Mouse (Mus musculus) adrenal gland, adult 2 months (tissue): ENCODE data around the gene Adamts9. TPM values are rescaled to one million over a fixed set of nuclear protein-coding genes. Genes with fewer than 3 reads are reported as not detected.
A peak's percentile ranks its signal among the peaks of the same experiment; 100 is the strongest.

Experiments
- DNase-seq: peaks from one replicate; pipeline ENCODE4 v3.0.0; 2021
- polyA plus RNA-seq: library from polyadenylated mRNA; depleted of rRNA; stranded (reverse); fragments of >200 nt; gene quantifications from 2 replicates; pipeline ENCODE4 v1.2.3, GENCODE M21; 2012
- total RNA-seq, 2 experiments: library from RNA; stranded (reverse); gene quantifications; 2 replicates each; pipeline ENCODE4 v1.2.3; 2021

Adamts9 gene
- total and polyA plus RNA-seq, 3 experiments: 7.1 to 30.9 (median 11.0) TPM

DNA sequence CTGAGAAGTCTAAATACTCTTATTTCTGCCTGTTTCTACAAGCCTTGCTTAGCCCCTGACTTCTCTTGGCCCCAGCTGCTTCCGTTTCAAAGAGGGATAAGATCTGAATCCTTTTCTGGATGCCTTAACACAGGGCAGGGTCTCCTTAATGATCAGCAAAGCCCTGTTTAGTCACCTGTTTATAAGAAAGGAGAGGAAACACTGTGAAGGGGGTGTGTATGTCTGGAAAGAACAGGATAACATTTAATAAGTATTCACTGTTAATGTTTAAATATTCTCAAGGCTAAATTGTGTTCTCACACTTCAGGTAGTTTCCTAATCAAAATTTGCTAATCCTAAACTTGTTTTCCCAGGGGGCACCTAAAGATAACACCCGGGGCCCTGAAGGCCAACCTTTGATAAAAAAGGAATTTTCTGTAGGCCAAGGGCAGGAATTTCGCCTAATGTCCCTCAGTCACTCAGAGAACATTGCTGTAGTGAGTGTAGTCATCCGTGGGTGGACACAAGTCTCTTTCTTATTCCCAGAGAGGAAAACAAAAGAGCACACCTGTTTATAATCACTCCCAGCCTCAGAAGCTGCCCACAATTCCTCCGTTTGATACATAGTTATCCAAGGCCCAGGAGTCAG is 82.9 kb downstream of the Adamts9 start:
- no peak for DNase-seq

DNA sequence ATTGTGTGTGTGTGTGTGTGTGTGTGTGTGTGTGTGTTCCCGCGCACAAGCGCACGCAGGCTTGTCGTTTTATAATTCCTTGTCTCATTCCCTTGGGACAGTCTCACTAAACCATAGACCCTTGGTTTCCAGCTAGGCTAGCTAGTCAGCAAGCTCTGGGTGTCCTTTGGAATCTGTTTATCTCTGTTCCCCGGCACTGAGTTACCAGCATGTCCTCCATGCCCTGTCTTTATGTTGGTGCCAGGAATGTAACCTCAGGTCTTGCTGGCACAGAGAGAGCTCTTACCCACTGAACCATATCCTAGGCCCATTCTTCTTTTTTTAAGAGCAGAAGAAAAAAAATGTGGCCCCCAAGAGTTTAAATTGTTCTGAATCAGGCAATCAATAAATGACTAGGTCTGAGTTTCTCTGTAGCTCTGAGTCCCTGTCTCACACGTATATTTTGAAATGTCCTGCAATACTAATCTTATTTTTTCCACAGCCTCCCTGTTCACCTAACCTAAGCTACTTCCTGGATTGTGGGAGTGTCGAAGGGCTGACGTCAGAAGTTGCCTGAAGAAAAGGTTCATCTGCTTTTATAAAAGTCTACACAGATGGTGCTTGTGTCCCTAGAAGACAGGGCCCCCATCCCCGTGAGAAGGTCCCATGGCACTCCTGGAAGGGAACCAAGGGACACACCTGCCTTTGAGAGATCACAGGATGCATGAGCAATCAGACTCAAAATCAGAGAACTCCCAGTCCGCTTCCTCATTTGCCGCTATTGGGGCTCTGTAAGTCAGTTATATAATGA is 84.4 kb downstream of the Adamts9 start:
- no peak for DNase-seq

DNA sequence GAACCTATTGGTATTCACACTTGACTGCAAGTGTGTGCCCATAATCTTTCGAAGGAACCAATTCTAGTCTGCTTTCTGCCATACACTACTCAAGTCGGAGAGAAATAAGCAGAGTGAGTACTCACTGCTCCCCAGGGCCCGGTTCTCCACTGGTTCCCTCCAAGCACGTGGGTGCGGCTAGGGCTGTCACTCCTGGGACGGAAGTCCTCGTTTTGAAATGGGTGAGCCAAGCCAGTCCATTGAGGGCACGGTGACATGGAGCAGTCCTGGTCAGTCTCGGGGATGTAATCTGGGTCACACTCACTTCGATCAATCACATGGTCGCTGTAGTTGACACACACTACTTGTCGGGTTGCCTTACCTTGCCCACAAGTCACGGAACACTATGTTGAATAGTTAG is 85.5 kb downstream of the Adamts9 start:
- DNase-seq: no peak

DNA sequence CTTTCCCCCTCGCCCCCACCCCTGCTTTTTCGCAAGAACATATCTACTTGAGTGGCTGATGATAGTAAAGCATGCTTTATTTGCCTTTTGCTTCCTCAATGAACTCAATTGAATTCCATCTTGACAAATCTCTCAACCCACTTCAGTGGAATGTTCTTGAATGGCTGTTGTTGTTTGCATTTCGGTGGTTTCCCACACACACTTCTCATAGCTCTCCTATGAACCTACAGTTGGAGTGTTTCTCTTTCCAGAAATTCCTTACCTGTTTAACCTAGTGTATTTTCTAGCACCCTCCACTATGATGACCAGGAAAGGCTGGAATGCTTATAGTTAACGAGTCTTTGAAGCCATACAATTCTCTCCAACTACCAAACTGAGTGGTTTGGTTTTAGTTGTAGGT is 88.4 kb downstream of the Adamts9 start:
- DNase-seq: no peak

DNA sequence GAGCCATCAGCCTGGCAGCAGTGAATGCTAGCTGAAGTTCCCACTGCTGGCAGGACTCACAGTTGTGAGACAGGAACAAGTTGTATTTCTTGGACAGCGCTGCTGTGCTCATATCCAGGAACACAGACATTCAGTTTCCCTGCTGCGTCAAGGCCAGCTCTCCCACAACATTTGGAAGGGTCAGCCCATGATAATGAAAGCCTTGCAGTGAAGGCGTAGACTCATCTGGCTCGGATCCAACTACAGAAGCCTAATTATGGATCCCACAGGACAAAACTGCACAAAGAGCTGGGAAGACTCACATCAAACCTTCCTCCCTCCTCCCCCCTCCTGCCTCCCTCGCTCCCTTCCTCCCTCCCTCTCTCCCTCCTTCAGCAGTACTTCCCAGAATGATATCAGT is 93.0 kb downstream of the Adamts9 start:
- peak; percentile 76 for DNase-seq

DNA sequence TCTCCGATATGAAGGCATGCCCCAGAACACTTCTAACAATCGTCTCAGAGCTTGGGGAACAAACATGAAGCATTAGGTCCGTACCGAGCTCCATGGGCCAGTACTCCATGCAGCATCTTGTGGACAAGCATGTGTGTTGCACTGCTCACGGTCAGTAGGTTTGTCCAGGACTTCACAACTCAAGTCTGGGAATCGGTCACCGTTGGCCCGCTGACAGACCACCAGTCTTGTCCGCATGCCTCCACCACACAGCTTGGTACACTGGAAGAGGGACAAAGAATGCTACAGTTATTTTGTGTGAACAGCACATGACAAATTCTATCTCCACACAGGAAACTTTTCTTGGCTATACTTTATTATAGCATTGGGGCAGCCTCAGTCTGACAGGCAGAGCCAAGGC is 94.1 kb downstream of the Adamts9 start:
- DNase-seq: no peak

DNA sequence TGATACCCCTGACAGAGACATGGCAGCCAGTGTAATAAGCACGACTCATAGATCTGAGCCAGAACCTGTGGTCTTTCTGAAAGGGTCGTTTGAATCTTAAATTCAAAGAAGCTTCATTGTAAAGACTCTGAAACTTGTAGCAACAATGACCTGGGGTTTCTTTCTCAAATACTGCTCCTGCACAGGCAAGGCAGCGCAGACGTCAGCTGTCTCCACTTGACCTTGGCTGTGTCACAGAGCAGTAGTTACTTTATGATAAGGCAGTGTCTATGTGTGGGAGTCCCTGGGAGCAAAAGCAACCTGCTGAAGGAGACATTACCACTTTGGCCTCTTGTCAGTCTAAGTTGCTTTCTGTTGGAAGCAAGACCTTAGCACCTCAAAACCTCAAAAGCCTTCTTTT is 96.7 kb downstream of the Adamts9 start:
- DNase-seq: peak; percentile 68

DNA sequence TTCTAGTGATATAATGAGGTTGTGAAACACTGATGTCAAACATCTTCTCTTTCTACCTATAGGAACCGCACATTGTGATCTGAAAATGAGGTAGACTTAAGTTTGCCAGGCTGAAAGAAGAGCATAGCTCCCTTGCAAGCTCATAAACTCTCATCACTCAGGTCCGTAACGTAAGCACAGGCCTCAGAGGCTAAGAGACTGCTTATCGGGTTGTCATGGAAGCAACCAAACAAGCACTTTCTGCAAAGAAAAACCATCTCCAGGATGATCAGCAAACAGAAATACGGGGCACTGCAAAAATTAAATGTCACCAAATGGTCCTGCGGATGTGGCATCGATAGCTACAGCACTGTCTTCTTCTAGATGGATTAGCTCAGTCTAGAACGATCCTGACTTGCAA is 97.4 kb downstream of the Adamts9 start:
- DNase-seq: no peak

DNA sequence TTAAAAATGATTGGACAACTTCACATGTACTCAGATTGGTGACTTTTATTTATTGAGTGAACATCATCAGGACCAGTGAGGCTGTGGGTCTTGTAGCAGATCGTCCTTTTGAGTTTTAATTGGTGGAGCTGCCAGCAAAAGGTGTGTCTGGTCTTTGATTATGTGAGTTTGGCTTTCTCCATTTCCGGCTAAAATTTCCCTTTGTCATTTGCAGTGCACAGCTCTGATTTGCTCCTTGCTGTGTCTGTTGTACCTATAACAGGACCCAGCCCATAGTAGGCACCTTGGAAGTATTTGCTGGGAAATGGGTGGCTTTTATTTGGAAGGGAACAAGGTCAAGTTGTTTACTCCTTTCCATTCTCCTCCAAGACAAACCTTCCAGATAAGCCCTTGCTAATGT is 99.8 kb downstream of the Adamts9 start:
- DNase-seq: no peak

DNA sequence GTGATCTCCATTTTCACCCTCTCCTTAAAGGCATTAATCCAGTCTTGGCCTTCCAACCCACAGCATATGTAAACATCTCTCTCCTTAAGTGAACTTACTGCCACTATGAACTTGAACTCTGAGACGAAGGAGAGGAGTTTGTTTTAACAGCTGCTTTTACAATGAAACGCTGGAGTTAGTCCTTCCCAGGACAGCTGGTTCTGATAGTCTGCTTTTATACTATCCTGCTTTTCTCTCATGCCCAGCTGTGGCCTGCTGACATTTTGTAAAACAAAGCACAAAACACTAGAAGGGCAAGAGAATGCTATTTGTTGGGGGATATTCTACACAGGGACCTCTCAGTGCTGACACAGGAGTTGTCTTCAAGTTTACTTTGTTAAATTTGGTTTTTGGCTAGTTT is 101.3 kb downstream of the Adamts9 start:
- no peak for DNase-seq

DNA sequence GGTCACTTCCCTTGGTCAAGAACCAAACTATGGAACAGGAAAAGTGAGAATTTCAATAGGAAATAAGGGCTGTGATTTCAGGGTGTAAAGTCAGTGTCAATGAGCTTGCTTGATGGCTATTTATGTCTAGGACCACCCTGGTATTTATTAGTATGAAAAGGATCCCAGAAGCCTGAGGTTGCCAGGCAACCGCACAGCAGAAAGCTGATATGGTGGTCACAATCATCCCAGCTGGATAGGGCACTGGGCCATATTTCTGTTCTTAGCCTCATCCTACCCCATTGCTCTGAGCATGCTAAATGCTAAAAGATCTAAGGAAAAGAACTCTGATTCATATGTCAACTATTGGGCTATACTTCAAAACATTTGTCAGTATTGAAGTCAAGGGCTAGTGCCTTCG is 112.2 kb downstream of the Adamts9 start:
- no peak for DNase-seq

DNA sequence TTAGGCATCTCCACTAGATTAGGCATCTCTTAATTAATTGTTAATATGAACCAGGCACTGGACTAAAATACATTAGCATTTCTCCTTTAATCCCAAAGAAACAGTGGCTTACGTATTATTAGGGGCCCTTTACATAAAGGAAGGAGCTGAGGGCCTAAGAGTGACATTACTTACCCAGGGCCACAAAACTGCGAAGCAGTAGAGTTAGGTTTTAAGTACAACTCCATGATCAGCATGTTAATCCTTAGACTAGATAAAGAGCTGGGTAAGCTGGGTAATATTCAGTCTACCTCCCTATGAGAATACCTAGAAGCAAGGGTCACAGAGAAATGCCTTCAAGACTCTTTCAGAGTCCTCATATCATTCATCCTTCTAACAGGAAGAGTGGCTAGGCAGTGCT is 114.1 kb downstream of the Adamts9 start:
- DNase-seq: no peak

DNA sequence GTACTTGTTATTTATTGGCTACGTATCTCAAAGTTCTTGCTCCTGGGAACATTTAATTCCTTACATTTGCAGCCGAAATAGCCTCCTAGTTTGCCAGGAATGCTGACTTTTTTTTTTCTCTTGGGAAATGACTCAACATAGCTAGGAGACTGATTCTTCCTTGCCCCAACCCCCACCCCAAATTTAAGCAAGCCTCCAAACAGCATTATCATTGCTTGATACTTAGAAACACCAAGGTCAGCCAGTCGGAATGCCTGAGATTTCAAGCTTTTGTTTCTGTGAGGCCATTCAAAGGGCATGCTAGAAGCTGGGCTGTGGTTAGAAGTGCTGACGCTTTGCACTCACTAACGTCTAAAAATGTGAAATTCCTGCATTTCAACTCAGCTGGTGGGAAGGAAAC is 115.9 kb downstream of the Adamts9 start:
- peak; percentile 55 for DNase-seq

DNA sequence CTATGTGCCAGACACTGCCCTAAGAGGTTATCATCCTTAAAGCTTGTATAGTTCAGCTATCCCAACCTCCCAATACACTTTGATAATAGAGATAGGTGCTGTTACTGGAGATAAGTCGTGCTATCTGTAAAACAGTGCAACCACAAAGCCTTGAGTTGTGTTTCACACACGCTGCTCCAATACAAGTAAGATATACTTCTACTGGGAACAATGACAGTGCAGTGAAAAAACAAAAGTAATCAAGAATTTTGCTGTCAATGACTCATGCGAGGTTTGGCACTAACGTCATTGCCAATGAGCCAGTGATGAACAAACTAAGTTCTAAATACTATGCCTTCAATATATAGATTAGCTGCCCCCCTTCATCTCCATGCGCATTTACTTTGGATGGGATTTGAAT is 116.7 kb downstream of the Adamts9 start:
- peak; percentile 35 for DNase-seq

DNA sequence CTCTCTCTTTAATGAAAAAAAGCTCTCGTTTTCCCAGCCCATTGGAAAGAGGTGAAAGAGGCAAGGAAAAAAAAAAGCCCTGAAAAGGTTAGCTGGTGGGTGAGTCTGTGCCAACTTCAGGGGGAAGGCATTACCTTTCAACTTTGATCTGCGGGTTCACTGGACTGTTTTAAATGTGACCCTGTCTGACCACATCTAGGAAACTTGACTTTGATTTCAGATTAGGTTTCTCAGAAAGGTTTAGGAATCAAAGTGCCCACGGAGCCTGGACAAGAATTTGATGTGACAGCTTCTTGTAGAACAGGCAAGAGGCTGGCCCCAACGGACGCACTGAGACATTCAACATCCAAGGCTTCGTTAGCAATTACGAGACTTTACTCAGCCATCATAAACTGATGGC is 119.3 kb downstream of the Adamts9 start:
- DNase-seq: no peak

DNA sequence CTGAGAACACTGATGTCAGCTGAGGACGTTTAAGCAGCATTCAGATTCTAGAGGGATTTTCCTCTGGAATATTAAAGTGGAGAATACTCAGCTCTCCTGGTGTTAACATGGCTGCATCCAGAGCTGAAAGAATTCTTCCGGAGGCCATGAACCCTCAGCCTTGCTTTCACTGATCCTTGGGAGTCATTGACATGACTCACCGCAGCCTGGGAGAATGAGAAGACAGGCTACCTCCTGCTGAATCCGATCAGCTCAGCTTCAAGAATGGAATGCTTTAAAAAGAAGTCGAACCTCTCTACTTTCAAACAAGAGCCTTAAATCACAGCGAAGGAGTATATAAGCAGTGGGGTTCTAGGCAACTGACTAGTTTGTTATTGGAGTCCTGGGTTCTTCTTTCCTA is 121.3 kb downstream of the Adamts9 start:
- DNase-seq: peak; percentile 64

DNA sequence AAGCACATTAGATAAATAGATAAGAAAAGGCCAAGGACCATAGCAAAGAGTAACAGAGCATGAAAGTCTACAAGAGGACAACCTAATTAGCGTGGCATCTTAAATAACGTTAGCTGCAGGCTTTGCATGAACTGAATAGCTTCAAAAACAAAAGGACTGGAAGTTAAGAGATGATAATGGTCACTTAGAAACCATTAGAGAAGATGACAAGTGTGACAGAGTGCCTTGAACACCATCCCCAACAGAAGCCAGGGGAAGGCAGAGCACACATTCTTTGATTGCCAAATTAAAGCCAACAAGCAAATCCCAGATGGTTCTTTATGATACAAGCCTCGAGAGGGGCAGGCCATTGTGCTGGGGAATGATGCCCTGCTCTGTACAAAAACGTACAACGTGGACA is 121.7 kb downstream of the Adamts9 start:
- DNase-seq: no peak

DNA sequence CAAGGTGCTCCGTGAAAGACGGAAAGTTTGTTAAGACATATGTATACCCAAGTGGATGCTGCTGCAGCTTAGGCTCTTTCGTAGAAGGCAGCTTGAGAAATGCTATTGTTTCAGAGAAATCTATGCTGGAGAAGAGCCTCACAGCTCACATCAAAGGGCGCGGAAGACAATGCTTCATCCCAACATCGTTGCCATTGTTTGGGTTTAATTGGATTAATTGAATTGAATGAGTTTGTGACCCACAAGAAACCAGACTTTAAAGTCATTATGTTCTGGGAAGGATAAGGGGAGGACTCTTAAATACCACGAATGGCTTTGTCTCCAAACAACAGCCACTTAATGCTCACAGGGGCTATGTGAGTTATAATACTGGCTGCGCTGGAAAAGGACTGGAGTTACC is 125.6 kb downstream of the Adamts9 start:
- DNase-seq: no peak

DNA sequence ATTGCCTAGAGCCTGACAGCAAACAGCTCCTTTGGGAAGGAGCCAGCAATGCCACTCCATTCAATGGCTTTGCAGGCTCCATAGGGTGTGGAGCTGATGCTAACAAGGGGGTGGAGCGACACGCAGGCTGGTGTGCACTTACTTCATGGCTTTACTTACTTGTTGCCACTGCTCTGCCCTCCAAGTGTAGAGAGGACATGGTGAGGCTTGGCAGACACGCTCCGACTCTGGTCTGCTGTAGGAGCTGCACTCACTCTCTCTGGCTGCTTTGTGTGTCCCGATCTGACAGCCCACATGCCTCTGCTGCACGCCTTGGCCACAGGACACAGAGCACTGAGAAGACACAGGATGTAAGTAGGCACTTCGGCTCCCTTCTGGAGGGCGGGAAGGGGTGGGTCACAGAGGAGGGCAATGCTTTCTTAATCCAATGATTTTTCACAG is 127.0 kb downstream of the Adamts9 start, which contains the start of gene A730049H05Rik:
Gene A730049H05Rik (plus strand): TSS at position 168 of the 441 bp plus-strand sequence.
- no peak for DNase-seq

DNA sequence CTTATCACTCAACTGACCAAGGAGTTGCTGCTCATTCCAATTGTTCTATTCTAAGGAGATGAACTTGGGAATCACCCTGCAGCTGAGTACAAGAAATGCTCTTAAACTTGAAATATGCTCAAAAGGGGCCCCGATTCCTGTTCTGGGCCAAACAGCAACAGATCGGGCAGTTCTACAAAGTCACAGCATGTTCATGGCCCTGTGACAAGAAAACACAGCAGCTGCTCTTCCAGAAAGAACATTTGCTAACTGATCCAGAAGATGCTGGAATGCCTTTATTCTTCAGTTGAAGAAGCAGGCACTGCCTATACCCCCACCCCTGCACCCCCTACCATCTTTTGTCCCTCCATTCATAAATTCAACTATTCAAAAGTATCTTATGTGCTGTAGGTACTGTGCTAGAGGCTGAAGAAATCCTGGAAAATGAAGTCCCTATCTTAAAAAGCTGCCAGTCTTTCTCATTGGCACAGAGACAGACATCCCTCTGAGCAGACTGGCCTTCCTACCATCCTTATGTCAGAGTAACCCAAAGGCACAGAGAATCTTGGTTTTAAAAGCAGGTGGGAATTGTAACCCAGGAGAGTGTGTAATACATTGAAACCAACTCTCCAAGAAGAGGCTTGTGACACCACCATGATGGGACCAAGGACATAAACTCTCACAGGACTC is 130.5 kb downstream of the Adamts9 start:
- no peak for DNase-seq

DNA sequence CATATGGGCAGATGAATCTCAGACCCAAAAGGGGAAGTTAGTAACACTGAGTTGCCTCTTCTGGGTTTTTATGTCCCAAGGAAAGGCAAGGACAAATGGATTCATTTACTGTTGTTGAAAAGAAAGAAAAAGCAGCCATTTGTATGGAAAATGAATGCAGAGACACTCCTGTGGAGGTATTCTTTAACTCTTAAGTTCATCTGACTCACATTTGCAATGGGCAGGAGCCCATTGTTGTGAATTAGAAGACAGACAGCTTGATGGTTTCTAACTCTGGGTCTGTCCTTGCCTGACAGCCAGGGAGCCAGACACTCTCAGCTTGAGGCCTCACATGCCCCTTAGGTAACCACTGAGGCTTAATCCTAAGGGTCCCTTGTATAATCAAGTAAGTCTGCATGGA is 131.7 kb downstream of the Adamts9 start:
- DNase-seq: no peak

DNA sequence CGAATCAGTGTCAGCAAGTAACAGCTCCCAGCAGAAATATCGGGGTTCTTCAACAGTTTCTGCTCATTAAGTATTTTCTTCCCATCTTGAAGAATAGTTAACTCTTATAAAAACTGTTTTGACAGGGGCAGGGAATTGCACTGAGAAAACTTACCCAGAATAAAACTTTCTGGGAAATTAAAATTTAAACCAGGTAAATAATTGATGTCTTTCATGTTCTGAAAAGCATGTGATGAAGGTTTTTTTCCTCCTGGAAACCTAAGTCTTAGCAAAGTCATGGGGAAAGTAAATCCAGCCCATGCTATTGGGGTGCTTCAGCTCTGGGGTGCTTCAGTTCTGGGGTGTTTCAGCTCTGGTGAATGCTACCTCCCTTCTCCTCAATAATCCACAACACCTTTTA is 132.7 kb downstream of the Adamts9 start:
- DNase-seq: no peak

DNA sequence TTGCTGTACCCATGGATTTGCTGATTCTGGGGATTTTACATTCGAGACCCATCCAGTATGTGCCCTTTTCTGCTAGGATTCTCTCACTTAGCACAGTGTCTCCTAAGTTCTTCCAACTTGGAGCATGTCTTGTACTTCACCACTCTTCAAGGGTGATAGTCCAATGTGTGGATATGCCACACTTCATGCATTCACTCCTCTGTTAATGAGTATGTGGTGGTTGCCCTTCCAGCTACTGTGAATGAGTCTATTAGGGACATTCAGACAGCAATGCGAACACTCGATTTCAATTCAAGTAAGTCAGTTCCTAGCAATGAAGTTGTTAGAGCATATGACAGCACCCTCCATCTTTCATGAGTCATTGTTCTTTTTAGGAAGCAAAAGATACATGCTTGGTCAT is 133.5 kb downstream of the Adamts9 start:
- no peak for DNase-seq
